Mouse (Mus musculus) adrenal gland, adult 8-10 months (tissue): ENCODE measurements at regions not wholly inside any gene's neighbourhood (a gene's known extent, or its start where the extent isn't known, plus 50 kb on each side); places are given as distances from the start of the nearest gene placed in this dataset.

Experiments
- DNase-seq: peaks from one replicate; pipeline ENCODE4 v3.0.0; 2022

- DNase-seq: no peak
Observed at GRCm38 (mm10) chr13:39351606-39352005, 390.9 kb upstream of the Slc35b3 start.

- no peak for DNase-seq
Observed at GRCm38 (mm10) chr13:39350668-39351067, 390.0 kb upstream of the Slc35b3 start.

GRCm38 (mm10) chr13:39347761-39348160 is 387.1 kb upstream of the Slc35b3 start:
- no peak for DNase-seq

GRCm38 (mm10) chr13:39334874-39335273 is 374.2 kb upstream of the Slc35b3 start:
- DNase-seq: no peak

GRCm38 (mm10) chr13:39329794-39330193 is 369.1 kb upstream of the Slc35b3 start:
- no peak for DNase-seq

GRCm38 (mm10) chr13:39326176-39326575 is 365.5 kb upstream of the Slc35b3 start:
- no peak for DNase-seq

- DNase-seq: no peak
Observed at GRCm38 (mm10) chr13:39321111-39321510, 360.4 kb upstream of the Slc35b3 start.

- DNase-seq: no peak
Observed at GRCm38 (mm10) chr13:39309758-39310157, 349.1 kb upstream of the Slc35b3 start.

- DNase-seq: no peak
Observed at GRCm38 (mm10) chr13:39307845-39308244, 347.2 kb upstream of the Slc35b3 start.

GRCm38 (mm10) chr13:39306851-39307250 is 346.2 kb upstream of the Slc35b3 start:
- no peak for DNase-seq

- no peak for DNase-seq
Observed at GRCm38 (mm10) chr13:39297129-39297528, 336.5 kb upstream of the Slc35b3 start.

GRCm38 (mm10) chr13:39290216-39290960 is 329.7 kb upstream of the Slc35b3 start:
- no peak for DNase-seq

GRCm38 (mm10) chr13:39282272-39282671 is 321.6 kb upstream of the Slc35b3 start:
- no peak for DNase-seq

GRCm38 (mm10) chr13:39278101-39278500 is 317.4 kb upstream of the Slc35b3 start:
- no peak for DNase-seq

GRCm38 (mm10) chr13:39266024-39266423 is 305.3 kb upstream of the Slc35b3 start:
- DNase-seq: no peak

- DNase-seq: no peak
Observed at GRCm38 (mm10) chr13:39256708-39257107, 296.0 kb upstream of the Slc35b3 start.

- no peak for DNase-seq
Observed at GRCm38 (mm10) chr13:39255338-39255737, 294.7 kb upstream of the Slc35b3 start.

- DNase-seq: no peak
Observed at GRCm38 (mm10) chr13:39252591-39252990, 291.9 kb upstream of the Slc35b3 start.

GRCm38 (mm10) chr13:39250096-39250495 is 289.4 kb upstream of the Slc35b3 start:
- DNase-seq: no peak

- DNase-seq: no peak
Observed at GRCm38 (mm10) chr13:39226829-39227228, 266.2 kb upstream of the Slc35b3 start.

- DNase-seq: no peak
Observed at GRCm38 (mm10) chr13:39225651-39226050, 265.0 kb upstream of the Slc35b3 start.

- DNase-seq: no peak
Observed at GRCm38 (mm10) chr13:39211076-39211475, 250.4 kb upstream of the Slc35b3 start.

GRCm38 (mm10) chr13:39183715-39184179 is 223.1 kb upstream of the Slc35b3 start:
- no peak for DNase-seq

GRCm38 (mm10) chr13:39161980-39162379 is 201.3 kb upstream of the Slc35b3 start:
- DNase-seq: no peak

GRCm38 (mm10) chr13:39127942-39128341 is 167.3 kb upstream of the Slc35b3 start:
- DNase-seq: no peak
